Mouse (Mus musculus) lung, embryonic 16.5 days (tissue): Measurements from ENCODE around the gene Megf11. TPM values are rescaled to one million over a fixed set of nuclear protein-coding genes. Genes with fewer than 3 reads are reported as not detected.

Experiments used
- ATAC-seq: fragments of 200-750 bp; cut with Nextera tagmentation; 2 replicates; pipeline ENCODE4 v1.8.0; 2017; ENCODE audit warnings: low read depth, mild to moderate bottlenecking, moderate library complexity
- H3K27ac ChIP-seq: fragments of 300-500 bp; sonication (generic); 2 replicates; pipeline ENCODE4 v1.5.1; 2014; ENCODE audit warnings: mild to moderate bottlenecking, control low read depth, low read length
- H3K27me3 ChIP-seq: fragments of 300-500 bp; sonication (generic); 2 replicates; pipeline ENCODE4 v1.6.1; 2014; ENCODE audit warnings: low read depth, low read length, mixed read lengths; ENCODE audit not compliant: control insufficient read depth, insufficient read depth
- H3K36me3 ChIP-seq: fragments of 300-500 bp; sonication (generic); 2 replicates; pipeline ENCODE4 v1.6.1; 2014; ENCODE audit warnings: low read length; ENCODE audit not compliant: control insufficient read depth, insufficient read depth
- H3K4me1 ChIP-seq: fragments of 300-500 bp; sonication (generic); replicated peaks from 2 replicates; pipeline ENCODE4 v1.6.1; 2014; ENCODE audit warnings: low read length, mixed read lengths; ENCODE audit not compliant: control insufficient read depth, insufficient read depth
- H3K4me2 ChIP-seq: fragments of 300-500 bp; sonication (generic); 2 replicates; pipeline ENCODE4 v1.6.1; 2014; ENCODE audit warnings: low read depth, low read length, control low read depth
- H3K4me3 ChIP-seq: fragments of 300-500 bp; sonication (generic); 2 replicates; pipeline ENCODE4 v1.5.1; 2014; ENCODE audit warnings: mild to moderate bottlenecking, low read length, control low read depth
- H3K9ac ChIP-seq: fragments of 300-500 bp; sonication (generic); 2 replicates; pipeline ENCODE4 v1.6.1; 2014; ENCODE audit warnings: low read length, control low read depth
- H3K9me3 ChIP-seq: fragments of 300-500 bp; sonication (generic); 2 replicates; pipeline ENCODE4 v1.6.1; 2016; ENCODE audit warnings: low read length; ENCODE audit not compliant: control insufficient read depth
- WGBS: fragments of 180-500 bp; shearing (Covaris S2); extraction: QIAGEN DNeasy Blood & Tissue Kit; methylation state at CpG from one replicate; pipeline ENCODE4 v1.1.7; 2014; 5-methylcytosine and 5-hydroxymethylcytosine counted together
- polyA plus RNA-seq: library from polyadenylated mRNA; unstranded; fragments of >200 nt; fragmentation: Nextera tagmentation; extraction: Ambion mirVana; gene quantifications from 2 replicates; pipeline ENCODE4 v1.2.1, GENCODE M21; 2015

Gene Megf11
- polyA plus RNA-seq, 1 experiment from 2014 or later = 1.2 TPM

- H3K9me3 ChIP-seq = no peaks in the 10 kb centered on the region
- peaks cover 29% of the 10 kb centered on the region for H3K4me1 ChIP-seq
- ATAC-seq = no peak
- H3K4me2 ChIP-seq = peak overlapping the region; percentile 100
- under 1% methylated on average over 45 of the region's 45 CpGs for WGBS
- peaks cover 47% of the 10 kb centered on the region for H3K27me3 ChIP-seq
- H3K4me3 ChIP-seq = peak overlapping the region; percentile 62
- H3K36me3 ChIP-seq = no peaks in the 10 kb centered on the region
- H3K27ac ChIP-seq = no peak overlapping the region
- peak overlapping the region; percentile 61; the same call in 1 of the 2 replicates for H3K9ac ChIP-seq
Observed at GRCm38 (mm10) chr9:64386466-64387211, 1.2 kb downstream of the Megf11 start.

GRCm38 (mm10) chr9:64389576-64390292 lies 4.3 kb downstream of the Megf11 start:
- Histone ChIP-seq H3K4me3 (no peak overlapping the region), H3K27ac (no peak overlapping the region), H3K9ac (no peak overlapping the region), H3K36me3 (no peaks in the 10 kb centered on the region), H3K27me3 (peaks cover 43% of the 10 kb centered on the region), H3K4me2 (no peak overlapping the region), H3K9me3 (no peaks in the 10 kb centered on the region), H3K4me1 (peaks cover 16% of the 10 kb centered on the region)
- 57% methylated on average over 7 of the region's 7 CpGs for WGBS
- ATAC-seq = no peak

GRCm38 (mm10) chr9:64393914-64394596 lies 8.6 kb downstream of the Megf11 start:
- ATAC-seq = peak; percentile 72
- H3K9ac ChIP-seq = no peak overlapping the region
- 43% methylated on average over 5 of the region's 5 CpGs for WGBS
- peak overlapping the region; percentile 51 for H3K27ac ChIP-seq
- H3K36me3 ChIP-seq = no peaks in the 10 kb centered on the region
- H3K4me3 ChIP-seq = no peak overlapping the region
- H3K4me1 ChIP-seq = peaks cover 5% of the 10 kb centered on the region; the same call in 1 of the 2 replicates
- no peaks in the 10 kb centered on the region for H3K9me3 ChIP-seq
- H3K4me2 ChIP-seq = no peak overlapping the region
- peaks cover 3% of the 10 kb centered on the region; the same call in 1 of the 2 replicates for H3K27me3 ChIP-seq

- Histone ChIP-seq H3K4me1 (peaks cover 5% of the 10 kb centered on the region; the same call in 1 of the 2 replicates), H3K9me3 (no peaks in the 10 kb centered on the region), H3K4me2 (no peak overlapping the region), H3K27ac (no peak overlapping the region), H3K27me3 (peaks cover 3% of the 10 kb centered on the region; the same call in 1 of the 2 replicates), H3K4me3 (no peak overlapping the region), H3K36me3 (no peaks in the 10 kb centered on the region), H3K9ac (no peak overlapping the region)
- 60% methylated on average over 7 of the region's 7 CpGs for WGBS
- ATAC-seq = no peak
Observed at GRCm38 (mm10) chr9:64395238-64395920, 10.0 kb downstream of the Megf11 start.

GRCm38 (mm10) chr9:64397108-64397507 lies 11.7 kb downstream of the Megf11 start:
- WGBS = 11% methylated on average over 1 of the region's 1 CpGs

GRCm38 (mm10) chr9:64399121-64399520 lies 13.7 kb downstream of the Megf11 start:
- no peak for ATAC-seq
- H3K27ac ChIP-seq = no peak overlapping the region
- no peaks in the 10 kb centered on the region for H3K27me3 ChIP-seq
- H3K4me2 ChIP-seq = no peak overlapping the region
- H3K9ac ChIP-seq = no peak overlapping the region
- H3K4me3 ChIP-seq = no peak overlapping the region
- no peaks in the 10 kb centered on the region for H3K36me3 ChIP-seq
- no peaks in the 10 kb centered on the region for H3K9me3 ChIP-seq
- peaks cover 5% of the 10 kb centered on the region; the same call in 1 of the 2 replicates for H3K4me1 ChIP-seq
- WGBS = 61% methylated on average over 8 of the region's 8 CpGs

More at GRCm38 (mm10) chr9:64397108-64397507, 11.7 kb downstream of the Megf11 start:
- no peaks in the 10 kb centered on the region for H3K36me3 ChIP-seq
- no peak for ATAC-seq
- no peak overlapping the region for H3K4me2 ChIP-seq
- H3K9ac ChIP-seq = no peak overlapping the region
- no peaks in the 10 kb centered on the region for H3K9me3 ChIP-seq
- H3K27ac ChIP-seq = no peak overlapping the region
- no peak overlapping the region for H3K4me3 ChIP-seq
- peaks cover 5% of the 10 kb centered on the region; the same call in 1 of the 2 replicates for H3K4me1 ChIP-seq
- H3K27me3 ChIP-seq = no peaks in the 10 kb centered on the region

- ATAC-seq = no peak
- no peak overlapping the region for H3K4me2 ChIP-seq
- H3K4me3 ChIP-seq = no peak overlapping the region
- no peaks in the 10 kb centered on the region for H3K27me3 ChIP-seq
- H3K9me3 ChIP-seq = no peaks in the 10 kb centered on the region
- 88% methylated on average over 8 of the region's 8 CpGs for WGBS
- H3K9ac ChIP-seq = no peak overlapping the region
- H3K36me3 ChIP-seq = no peaks in the 10 kb centered on the region
- H3K27ac ChIP-seq = no peak overlapping the region
- no peaks in the 10 kb centered on the region for H3K4me1 ChIP-seq
Observed at GRCm38 (mm10) chr9:64402141-64402540, 16.7 kb downstream of the Megf11 start.

GRCm38 (mm10) chr9:64406841-64407240 lies 21.4 kb downstream of the Megf11 start:
- no peak overlapping the region for H3K9ac ChIP-seq
- H3K4me3 ChIP-seq = no peak overlapping the region
- no peak for ATAC-seq
- no peaks in the 10 kb centered on the region for H3K36me3 ChIP-seq
- H3K4me1 ChIP-seq = no peaks in the 10 kb centered on the region
- H3K27me3 ChIP-seq = no peaks in the 10 kb centered on the region
- no peaks in the 10 kb centered on the region for H3K9me3 ChIP-seq
- no peak overlapping the region for H3K4me2 ChIP-seq
- no peak overlapping the region for H3K27ac ChIP-seq
- 75% methylated on average over 2 of the region's 2 CpGs for WGBS
